26 mouse cellular contexts compared by ENCODE assay signal in genomic region chr13:45446636-45447035, GRCm38 (mm10). TPM values are rescaled to one million over a fixed set of nuclear protein-coding genes. Genes with fewer than 3 reads are reported as not detected.
DNase-seq lines count a peak whose midpoint lies in the region; ATAC-seq lines count a peak whose summit lies in the region.
"Had no signal": no experiment of that assay in that cellular context is flagged by ENCODE, and none has a peak within 500 bp of the region (broad histone marks: within the 10 kb centered on the region; RNA-seq: fewer than 3 reads in every experiment).

No protein-coding gene starts in this region.

- H3K4me3 ChIP-seq in heart, embryonic 11.5 days (ENCODE audit: low read depth, low read length), result no peak overlapping the region
- H3K4me3 ChIP-seq in brown adipose tissue, adult 24 weeks (ENCODE audit: insufficient read depth, low read depth, low read length), result no peak overlapping the region
- no peak overlapping the region for H3K4me3 ChIP-seq in limb, embryonic 10.5 days
- H3K4me3 ChIP-seq: embryonic facial prominence, embryonic 12.5 days; forebrain, embryonic 13.5 days; heart, embryonic 12.5 days; left cerebral cortex, adult 2 months; midbrain, embryonic 13.5 days; neural tube, embryonic 12.5 days had no signal

- DNase-seq in heart, adult 11 months, result peak; percentile 70
- DNase-seq in 416B (ENCODE audit: low read depth), result peak; percentile 42
- peak; percentile 85 for DNase-seq in limb, embryonic 10.5 days (ENCODE audit: low spot score)
- DNase-seq in spleen, postnatal 14 days (ENCODE audit: low spot score in 2 of 2), result no peak
- no peak for DNase-seq in urinary bladder, postnatal 25 days (ENCODE audit: low spot score)
- DNase-seq: adrenal gland, postnatal 10 days; cerebellum, adult 2 months; cerebellum, postnatal 25 days; heart, postnatal 10 days; left cerebral cortex, postnatal 4 days; lung, adult 18-20 months; lung, postnatal 10 days; right cerebral cortex, postnatal 4 days; thymus, adult 2 months had no signal

- WGBS in heart, embryonic 11.5 days (ENCODE audit: insufficient replicate concordance), result 79% methylated on average over 1 of the region's 1 CpGs
- 17% methylated on average over 1 of the region's 1 CpGs for WGBS in limb, embryonic 10.5 days

- peaks cover 2% of the 10 kb centered on the region; the same call in 1 of the 2 replicates for H3K4me1 ChIP-seq in heart, embryonic 11.5 days (ENCODE audit: control insufficient read depth, insufficient read depth, low read length)
- H3K4me1 ChIP-seq in brown adipose tissue, adult 24 weeks (ENCODE audit: control insufficient read depth, insufficient read depth, insufficient read length, low read length), result peaks cover 30% of the 10 kb centered on the region
- H3K4me1 ChIP-seq in limb, embryonic 10.5 days, result peaks cover 44% of the 10 kb centered on the region
- H3K4me1 ChIP-seq: midbrain, embryonic 13.5 days had no signal

- no peak for ATAC-seq in heart, embryonic 11.5 days (replicated peaks; ENCODE audit: insufficient number of reproducible peaks, low FRiP score, low TSS enrichment)
- ATAC-seq: forebrain, embryonic 13.5 days; intestine, postnatal 0 days; midbrain, embryonic 13.5 days had no signal

- no peaks in the 10 kb centered on the region for H3K36me3 ChIP-seq in heart, embryonic 11.5 days (ENCODE audit: control insufficient read depth, insufficient read depth, low read length)
- no peaks in the 10 kb centered on the region for H3K36me3 ChIP-seq in limb, embryonic 10.5 days
- H3K36me3 ChIP-seq: embryonic facial prominence, embryonic 12.5 days; G1E; heart, embryonic 12.5 days; midbrain, embryonic 13.5 days; neural tube, embryonic 12.5 days had no signal

- H3K9ac ChIP-seq in heart, embryonic 11.5 days (ENCODE audit: low read depth, low read length), result no peak overlapping the region
- H3K9ac ChIP-seq: embryonic facial prominence, embryonic 12.5 days; forebrain, embryonic 13.5 days; heart, embryonic 12.5 days; midbrain, embryonic 13.5 days; neural tube, embryonic 12.5 days had no signal

- H3K4me2 ChIP-seq in heart, embryonic 11.5 days, result no peak overlapping the region
- H3K4me2 ChIP-seq: embryonic facial prominence, embryonic 12.5 days; forebrain, embryonic 13.5 days; heart, embryonic 12.5 days; liver, embryonic 11.5 days; midbrain, embryonic 13.5 days; neural tube, embryonic 12.5 days had no signal

- H3K27ac ChIP-seq in heart, embryonic 11.5 days (ENCODE audit: low read depth, low read length), result no peak overlapping the region
- peak overlapping the region; percentile 38 for H3K27ac ChIP-seq in brown adipose tissue, adult 24 weeks (replicated peaks; ENCODE audit: low read depth, low read length)
- peak overlapping the region; percentile 74 for H3K27ac ChIP-seq in limb, embryonic 10.5 days
- H3K27ac ChIP-seq: embryonic facial prominence, embryonic 12.5 days; forebrain, embryonic 13.5 days; left cerebral cortex, adult 2 months; midbrain, embryonic 13.5 days; neural tube, embryonic 12.5 days had no signal

- H3K27me3 ChIP-seq in heart, embryonic 11.5 days (ENCODE audit: control insufficient read depth, insufficient read depth, low read length), result no peaks in the 10 kb centered on the region; the same call in 1 of the 2 replicates
- no peaks in the 10 kb centered on the region for H3K27me3 ChIP-seq in limb, embryonic 10.5 days (ENCODE audit: low read depth, poor library complexity, severe bottlenecking)
- H3K27me3 ChIP-seq: CH12.LX; embryonic facial prominence, embryonic 12.5 days; forebrain, embryonic 13.5 days; heart, embryonic 12.5 days; midbrain, embryonic 13.5 days; neural tube, embryonic 12.5 days had no signal

- H3K9me3 ChIP-seq in heart, embryonic 11.5 days (replicated peaks; ENCODE audit: control insufficient read depth, low read length), result no peaks in the 10 kb centered on the region
- no peaks in the 10 kb centered on the region for H3K9me3 ChIP-seq in limb, embryonic 10.5 days (replicated peaks)
- H3K9me3 ChIP-seq: embryonic facial prominence, embryonic 12.5 days; forebrain, embryonic 13.5 days; G1E; midbrain, embryonic 13.5 days; neural tube, embryonic 12.5 days had no signal

RNA-seq across cellular contexts. Expression of gene Mylip, which starts 57.1 kb away (rescaled TPM):
- 4.5 and 4.9 TPM in 2 replicates for polyA plus RNA-seq in heart, embryonic 11.5 days (2014; fragmentation: Nextera tagmentation; extraction: Ambion mirVana)
- polyA plus RNA-seq in brown adipose tissue, adult 24 weeks (2012; ENCODE audit: insufficient read depth, insufficient read length, missing spikeins), result 4.7 and 12.9 TPM in 2 replicates
- polyA plus RNA-seq in limb, embryonic 10.5 days (2016; fragmentation: Nextera tagmentation; extraction: Ambion mirVana), result 10.0 and 17.1 TPM in 2 replicates

Comparison
In these comparisons a context has a peak if more than half of its experiments do, and no peak if none do; other contexts are left out.
1. DNase-seq: peak in heart, adult 11 months (single experiment), 416B (single experiment) and limb, embryonic 10.5 days (single experiment); none in spleen, postnatal 14 days (0 of 2) and urinary bladder, postnatal 25 days (single experiment).